Mouse (Mus musculus) c-Kit-positive CD71-positive TER-119-negative erythroid progenitor cells, embryonic 14.5 days (primary cell): Measurements from ENCODE around the gene Cdk5rap1.
"Not testable (repeated sequence)": the region's sequence is repeated elsewhere in the genome, so short reads cannot be mapped to it uniquely, and the experiment has no call there.

Experiments
- DNase-seq: peaks from one replicate; pipeline ENCODE4 v3.0.0-alpha.2; 2013; ENCODE audit warnings: low read depth

Gene Cdk5rap1

DNA sequence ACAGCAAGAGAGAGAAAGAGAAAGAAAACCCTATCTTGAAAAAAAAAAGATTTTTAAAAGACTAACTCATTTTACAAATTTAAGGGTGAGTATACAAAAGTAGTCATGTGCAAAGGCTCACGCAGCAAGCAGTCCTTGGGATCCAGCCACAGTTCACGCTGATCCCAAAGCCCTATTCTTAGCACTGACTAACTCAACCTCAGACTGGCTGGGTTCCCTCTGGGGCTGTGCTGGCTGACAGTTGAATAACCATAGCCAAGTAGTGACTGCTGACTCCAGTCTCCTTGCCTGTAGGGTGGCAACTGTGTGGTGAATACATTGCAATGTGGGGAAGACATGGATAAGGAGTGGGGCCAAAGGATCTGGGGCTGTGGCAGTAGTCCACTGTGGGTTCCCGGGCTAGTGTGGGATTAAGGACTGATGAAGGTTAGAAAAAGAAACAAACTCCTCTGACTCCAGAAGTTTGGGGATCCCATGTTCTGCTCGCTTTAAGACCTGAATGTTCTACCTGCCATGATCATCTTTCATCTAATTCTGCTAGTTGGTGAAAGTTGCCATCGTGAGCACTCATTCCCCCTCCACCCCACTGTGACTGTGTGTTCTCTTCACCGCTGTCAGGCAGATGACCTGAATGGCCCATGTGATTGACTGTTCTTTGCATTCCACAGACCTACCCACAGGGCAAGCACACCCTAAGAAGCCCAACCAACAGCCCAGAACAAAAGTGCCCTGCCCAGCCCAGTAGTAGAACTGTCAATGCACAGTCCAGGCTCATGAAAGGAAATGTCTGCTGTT is 2.2 kb upstream of the Cdk5rap1 start:
- DNase-seq, result no peak

DNA sequence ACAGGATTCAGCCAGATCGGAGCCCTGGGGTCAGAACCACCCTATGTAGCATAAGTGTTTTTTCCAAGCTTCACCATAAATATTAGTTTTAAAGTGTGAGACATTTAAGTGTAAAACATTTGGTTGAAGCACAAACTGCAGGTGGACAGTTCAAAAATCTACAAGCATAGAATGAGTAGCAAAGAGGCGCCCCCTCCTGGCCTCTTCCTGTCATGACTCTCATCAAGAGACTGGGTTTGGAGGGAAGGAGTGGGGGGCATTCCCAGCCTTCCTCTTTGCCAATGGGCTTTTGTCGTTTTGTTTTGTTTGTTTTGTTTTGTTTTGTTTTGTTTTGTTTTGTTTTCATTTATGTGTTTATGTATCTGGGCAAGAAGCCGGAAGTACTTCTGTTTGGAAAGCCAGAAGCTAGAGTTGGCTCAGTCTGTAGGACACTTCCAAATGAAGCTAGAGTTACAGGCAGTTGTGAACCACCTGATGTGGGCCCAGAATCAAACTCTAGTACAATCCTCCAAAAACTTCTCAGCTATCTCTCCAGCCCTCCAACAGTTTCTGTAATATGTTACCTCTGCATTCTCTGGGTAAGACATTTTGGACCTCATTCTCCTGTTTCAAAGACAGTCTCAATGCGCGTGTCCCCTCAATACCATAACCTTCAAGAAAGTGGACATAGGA is 1.3 kb upstream of the Cdk5rap1 start:
- DNase-seq, result peak; percentile 73

DNA sequence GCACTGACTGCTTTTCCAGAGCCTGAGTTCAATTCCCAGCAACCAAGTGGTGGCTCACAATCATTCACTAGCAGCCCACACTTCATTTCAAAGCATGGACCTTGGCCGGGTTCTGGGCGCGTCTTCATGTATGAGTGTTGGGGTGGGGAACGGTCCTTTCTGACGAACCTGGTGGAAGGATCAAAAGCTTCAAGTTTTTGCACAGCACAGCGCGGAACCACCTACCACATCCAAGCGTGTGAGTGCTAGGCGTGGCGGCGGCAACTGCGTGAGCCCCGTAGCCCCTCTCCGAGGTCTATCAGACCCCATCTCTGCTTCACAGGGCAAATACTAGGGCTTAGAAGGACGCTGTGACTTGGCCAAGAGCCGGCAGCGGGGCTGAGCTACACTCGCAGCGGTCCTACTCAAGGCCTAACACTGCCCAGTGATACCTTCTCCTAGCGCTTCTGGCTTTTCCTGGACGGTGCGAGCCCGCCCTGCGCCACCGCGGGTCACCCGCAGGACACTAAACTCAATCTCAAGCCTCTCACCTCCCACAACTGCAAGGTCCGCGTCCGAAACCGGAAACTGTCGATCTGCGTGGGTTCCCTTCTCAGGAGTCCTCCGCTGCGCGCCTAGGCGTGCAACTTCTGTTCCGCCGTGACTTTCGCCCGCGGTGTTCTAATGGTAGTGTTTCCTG is 520 bp downstream of the Cdk5rap1 start:
- DNase-seq, result peak; percentile 86

DNA sequence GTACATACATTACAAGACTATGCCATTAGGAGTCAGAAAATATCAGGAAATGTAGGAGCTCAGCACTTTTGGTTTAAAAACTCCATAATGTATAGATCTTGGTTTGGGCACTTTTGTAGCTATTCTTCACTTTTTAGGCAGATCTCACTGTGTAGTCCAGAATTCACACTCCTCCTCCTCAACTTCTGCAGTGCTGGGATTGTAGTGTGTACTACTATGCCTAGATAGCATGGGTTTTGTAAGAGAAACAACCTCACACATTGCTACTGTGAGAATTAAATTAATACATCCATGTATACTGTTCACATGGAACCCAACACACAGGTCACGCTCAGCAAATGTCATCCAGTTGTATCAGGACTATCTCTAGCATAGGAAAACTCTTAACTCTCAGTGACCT is 5.3 kb downstream of the Cdk5rap1 start:
- no peak for DNase-seq

DNA sequence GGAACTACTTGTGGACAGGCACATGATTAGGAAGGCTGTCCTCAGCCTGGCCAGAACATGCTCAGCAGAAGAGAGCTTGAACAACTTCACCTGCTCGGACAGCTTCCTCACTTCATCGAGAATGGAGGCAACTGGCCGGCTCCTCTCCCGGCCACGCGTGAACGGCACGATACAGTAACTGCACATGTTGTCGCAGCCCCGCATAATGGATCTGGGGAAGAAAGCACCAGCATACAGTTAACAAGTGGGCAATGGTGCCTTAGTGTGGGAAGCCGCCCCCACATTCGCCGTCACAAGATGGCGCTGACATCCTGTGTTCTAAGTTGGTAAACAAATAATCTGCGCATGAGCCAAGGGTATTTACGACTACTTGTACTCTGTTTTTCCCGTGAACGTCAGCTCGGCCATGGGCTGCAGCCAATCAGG is 18.8 kb downstream of the Cdk5rap1 start:
- DNase-seq, result not testable (repeated sequence)

DNA sequence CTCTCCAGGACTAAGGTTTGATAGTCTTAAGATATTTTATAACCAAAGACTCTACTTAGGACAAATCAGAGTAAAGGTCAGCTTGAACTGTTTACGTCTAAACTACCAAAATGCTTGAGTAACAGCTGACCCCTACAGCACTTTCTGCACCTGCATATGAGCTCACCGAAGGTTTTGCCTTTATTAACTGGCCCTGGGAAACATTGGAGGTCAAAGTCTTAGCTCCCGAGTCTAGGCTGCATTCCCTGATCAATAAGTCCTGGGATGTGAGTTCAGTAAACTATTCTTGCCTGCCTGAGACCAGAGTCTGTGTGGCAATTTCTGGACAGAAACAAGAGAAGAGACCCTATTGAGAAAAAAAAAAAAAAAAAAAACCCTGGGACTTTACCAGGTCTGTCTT is 24.7 kb downstream of the Cdk5rap1 start:
- DNase-seq, result no peak

DNA sequence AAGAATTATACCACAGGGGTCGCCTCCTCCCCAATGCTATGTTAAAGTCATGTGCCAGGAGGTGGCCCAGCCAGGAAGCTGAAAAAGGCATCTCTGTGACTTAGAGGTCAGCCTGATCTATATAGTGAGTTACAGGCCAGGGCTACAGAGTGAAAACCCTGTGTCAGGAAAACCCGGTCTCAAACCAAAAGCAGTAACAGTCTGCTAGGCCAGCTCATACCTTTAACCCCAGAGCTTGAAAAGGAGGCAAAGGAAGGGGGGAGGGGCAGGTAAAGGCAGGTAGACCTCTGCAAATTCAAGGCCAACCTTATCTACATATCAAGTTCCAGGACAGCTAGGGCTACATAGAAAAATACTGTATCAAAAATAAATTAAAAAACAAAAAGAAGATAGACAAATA is 33.5 kb downstream of the Cdk5rap1 start:
- DNase-seq, result no peak

DNA sequence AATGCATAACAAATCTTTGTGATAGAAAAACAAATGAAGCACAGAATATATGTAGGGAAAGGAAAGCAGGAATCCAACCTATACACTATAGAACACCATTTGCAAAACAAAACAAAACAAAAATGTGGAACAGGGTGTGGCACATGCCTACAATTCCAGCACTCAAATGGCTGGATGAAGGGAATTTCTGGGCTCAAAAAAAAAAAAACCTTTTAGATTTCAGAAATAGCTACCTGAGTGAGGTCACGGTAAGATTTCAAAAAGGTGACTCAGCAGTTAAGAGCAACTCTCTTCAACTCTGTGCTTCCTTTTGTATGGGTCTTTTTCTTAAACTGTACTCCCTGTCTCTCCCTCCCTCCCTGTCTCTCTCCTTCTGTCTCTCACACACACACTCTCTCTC is 34.6 kb downstream of the Cdk5rap1 start:
- no peak for DNase-seq

DNA sequence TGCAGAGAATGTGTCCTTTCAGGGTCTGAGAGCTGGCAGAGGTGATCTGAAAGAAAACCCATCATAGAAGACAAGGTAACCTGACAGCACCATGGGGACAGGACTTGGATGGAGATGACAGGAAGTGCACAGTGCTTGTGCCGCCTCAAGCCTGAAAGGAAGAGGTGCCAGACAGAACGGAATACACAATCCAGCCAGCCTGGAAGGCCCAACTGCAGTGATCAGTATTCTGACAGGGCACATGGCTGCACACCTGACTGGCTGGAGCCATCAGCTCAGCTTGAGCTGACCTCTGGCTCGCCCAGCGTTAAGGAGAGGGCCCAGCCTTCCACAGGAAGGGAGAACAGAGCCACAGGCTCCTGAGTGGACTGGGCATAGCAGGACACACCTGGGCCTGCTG is 37.2 kb downstream of the Cdk5rap1 start:
- no peak for DNase-seq

DNA sequence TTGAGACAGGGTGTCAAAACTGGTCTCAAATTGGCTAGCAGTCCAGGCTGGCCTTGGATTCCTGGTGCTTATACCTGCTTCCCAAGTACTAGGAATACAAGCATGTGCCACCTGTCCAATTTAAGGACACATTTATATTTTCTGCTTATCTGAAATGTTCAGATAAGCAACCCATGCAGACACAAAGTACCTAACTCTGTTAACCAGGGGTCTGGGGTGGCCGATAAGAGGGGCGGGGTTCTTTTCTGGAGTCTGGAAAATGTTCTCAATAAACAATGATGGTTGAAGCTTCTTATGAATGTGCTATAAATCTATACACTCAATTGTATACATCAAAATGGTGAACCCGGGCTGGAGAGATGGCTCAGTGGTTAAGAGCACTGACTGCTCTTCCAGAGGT is 46.0 kb downstream of the Cdk5rap1 start:
- DNase-seq, result peak; percentile 87

DNA sequence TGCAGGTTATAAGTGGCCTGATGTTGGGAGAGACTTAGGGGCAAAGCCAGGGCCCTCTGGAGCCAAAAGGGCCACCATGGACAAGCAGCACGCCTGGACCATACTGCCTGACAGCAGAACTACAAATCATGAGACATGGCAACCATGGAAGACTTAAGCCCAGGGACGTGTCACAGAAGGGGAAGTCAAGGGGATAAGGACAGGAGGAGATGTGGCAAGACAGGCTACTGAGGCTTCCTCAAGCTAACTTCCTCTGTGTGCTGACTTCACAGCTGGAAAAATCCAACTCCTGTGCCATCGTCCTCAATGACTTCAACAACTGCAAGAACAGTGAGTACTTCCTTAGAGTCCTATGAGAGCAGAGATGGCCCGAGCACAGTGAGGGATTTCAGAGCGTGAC is 59.0 kb downstream of the Cdk5rap1 start:
- not testable (repeated sequence) for DNase-seq

DNA sequence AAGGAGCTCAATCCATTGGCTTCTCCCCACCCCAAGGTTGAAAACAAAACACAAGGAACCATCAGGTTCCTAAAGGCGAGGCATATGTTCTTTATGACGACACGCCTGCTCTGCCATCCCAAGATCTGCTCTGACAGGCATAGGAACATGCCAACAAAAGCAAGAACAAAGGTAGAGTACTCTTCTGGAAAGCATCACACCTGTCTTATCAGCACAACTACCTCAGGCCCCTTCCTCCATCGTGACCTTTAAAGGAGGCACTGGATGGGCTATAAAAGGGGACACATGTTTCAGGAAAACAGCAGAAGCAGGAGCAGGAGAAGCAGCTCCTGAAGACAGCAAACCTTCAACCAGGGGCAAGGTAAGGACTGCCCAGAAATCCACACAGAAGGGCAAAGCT is 65.9 kb downstream of the Cdk5rap1 start, which contains the start of gene Bpifb9b:
Gene Bpifb9b, plus strand, starts transcription at position 301 of the 400 bp plus-strand sequence.
- DNase-seq, result not testable (repeated sequence)

DNA sequence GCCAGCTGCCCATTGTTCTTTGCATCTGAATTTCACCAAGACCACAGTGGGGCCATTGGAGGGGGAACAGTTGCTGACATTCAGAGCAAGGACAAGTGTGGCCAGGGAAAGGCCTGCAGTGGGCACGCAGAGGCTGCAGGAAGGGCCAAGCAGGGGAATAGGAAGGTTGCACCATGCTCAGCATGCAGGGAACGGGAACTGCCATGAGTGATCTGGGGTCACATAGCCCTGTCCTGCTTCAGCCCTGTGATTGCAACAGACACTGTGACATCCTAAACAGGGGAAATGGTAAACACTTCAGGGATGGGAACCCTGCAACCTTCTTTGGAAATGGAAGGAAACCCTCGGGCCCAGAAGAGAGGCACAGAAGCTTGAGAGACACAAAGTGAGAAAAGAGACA is 68.2 kb downstream of the Cdk5rap1 start:
- DNase-seq, result not testable (repeated sequence)

DNA sequence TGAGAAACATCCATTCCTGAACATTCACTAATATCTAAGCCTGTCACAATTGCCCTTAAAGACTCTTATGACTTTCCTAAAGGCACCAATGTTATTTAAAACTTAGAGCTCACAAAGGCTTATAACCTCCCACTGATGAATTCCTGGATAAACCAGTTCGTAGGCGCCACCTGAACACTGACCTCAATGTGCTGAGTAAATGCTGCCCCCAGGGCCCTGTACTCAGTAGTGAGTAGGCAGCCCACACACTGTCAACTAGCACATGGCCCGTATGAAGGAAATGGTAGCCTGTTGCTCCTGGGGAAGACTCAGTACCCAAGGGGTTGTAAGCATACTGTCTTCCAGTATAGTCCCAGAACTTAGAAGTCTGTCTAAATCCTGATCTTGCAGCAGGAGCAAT is 71.0 kb downstream of the Cdk5rap1 start:
- DNase-seq, result no peak

DNA sequence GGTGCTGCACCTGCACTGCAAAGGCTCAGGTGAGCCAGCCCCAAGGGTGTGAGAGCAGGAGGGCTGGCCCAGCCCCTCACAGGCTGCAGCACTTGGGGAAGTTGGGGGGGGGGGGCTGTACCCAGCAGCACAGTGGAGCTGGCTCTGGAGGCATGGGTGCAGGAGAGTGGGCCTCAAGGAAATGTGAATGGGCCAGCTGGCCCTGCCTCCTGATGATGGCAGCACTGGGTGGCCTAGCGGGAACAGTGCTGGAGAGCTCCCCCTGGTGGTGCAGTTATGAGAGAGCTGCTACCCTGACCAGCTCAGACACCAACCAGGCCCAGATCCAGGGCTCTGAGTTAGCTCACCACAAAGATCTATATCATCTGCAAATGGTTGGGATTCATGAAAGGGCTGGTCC is 72.3 kb downstream of the Cdk5rap1 start:
- DNase-seq, result peak; percentile 74

DNA sequence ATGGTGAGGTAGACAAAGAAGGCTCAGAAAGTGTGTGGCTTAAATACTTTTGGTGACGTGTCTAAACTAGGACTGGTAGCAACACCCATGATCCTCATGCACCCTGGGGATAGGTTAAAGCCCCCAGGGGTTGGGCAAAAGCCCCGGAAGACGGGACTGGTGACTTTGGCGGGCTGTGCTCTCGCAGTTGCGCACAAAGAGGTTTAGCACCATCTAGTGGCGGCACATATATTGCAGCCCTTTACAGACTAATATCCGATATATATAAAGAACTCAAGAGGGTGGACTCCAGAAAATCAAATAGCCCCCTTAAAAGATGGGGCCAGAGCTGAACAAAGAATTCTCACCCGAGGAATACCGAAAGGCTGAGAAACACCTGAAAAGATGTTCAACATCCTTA is 78.1 kb downstream of the Cdk5rap1 start:
- peak; percentile 28 for DNase-seq

DNA sequence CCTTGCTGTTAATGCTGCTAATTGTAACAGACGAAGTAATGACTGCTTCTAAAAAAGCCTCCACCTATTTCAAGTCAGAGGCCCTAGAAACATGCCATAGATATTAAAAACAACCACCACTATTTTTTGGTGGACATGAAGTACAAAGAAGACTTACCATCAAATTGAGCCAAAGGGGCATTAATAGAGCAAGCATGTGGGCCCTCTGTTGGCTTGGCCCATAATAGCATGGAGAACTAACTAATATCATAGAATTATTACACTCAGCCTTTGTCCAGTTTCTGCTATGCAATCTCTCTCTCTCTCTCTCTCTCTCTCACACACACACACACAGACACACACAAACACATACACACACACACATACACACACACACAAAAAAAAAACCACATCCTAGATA is 80.0 kb downstream of the Cdk5rap1 start:
- no peak for DNase-seq

DNA sequence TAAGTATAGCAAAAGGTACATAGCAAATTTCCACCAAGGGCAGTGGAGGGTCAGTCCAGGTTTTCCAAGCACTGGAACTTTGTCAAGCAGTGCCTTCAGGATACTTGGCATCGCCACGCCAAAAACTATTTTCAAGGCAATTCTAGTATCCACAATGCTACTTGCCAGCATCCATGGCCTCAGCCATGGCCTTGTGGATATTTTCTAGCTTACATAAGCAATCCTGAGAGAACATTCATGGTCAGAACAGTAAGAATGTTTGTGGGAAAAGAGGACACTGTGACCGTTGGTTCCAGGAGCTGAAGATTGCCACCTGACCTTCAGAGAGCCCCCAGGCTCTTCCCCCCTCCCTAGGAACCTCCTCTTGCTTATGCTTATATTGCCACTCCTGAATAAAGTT is 80.9 kb downstream of the Cdk5rap1 start:
- not testable (repeated sequence) for DNase-seq
